Mouse (Mus musculus) MEL (cell line): ENCODE measurements around the gene Fanci. TPM values are rescaled to one million over a fixed set of nuclear protein-coding genes. Genes with fewer than 3 reads are reported as not detected.

Source experiments
- DNase-seq: peaks from one replicate; pipeline ENCODE4 v3.0.0; 2011; ENCODE audit warnings: low read depth, low spot score
- H3K27ac ChIP-seq: 2 replicates; pipeline ENCODE4 v1.5.1; 2012; ENCODE audit warnings: low read depth, mild to moderate bottlenecking, control low read depth, low read length, moderate library complexity; ENCODE audit not compliant: control insufficient read depth
- H3K27me3 ChIP-seq, 2 experiments: fragments of 150-350 bp in 1 of 2; sonication (generic) in 1 of 2; 2 replicates each; pipeline ENCODE4 v1.6.1; 2012; ENCODE audit warnings: low read length in 2 of 2, mild to moderate bottlenecking in 2 of 2, improper control_type of control experiment in 1 of 2, moderate library complexity in 1 of 2; ENCODE audit not compliant: insufficient read depth in 2 of 2, control insufficient read depth in 1 of 2
- H3K36me3 ChIP-seq, 2 experiments: 2 replicates each; pipeline ENCODE4 v1.6.1; 2012 to 2014; ENCODE audit warnings: low read length in 2 of 2, improper control_type of control experiment in 1 of 2, inconsistent platforms in 1 of 2, mild to moderate bottlenecking in 1 of 2; ENCODE audit not compliant: insufficient read depth in 2 of 2, control insufficient read depth in 1 of 2
- H3K4me1 ChIP-seq, 2 experiments: fragments of 150-350 bp in 1 of 2; sonication (generic) in 1 of 2; 2 replicates each; pipeline ENCODE4 v1.6.1; 2012; ENCODE audit warnings: low read length in 2 of 2, improper control_type of control experiment in 1 of 2, mild to moderate bottlenecking in 1 of 2; ENCODE audit not compliant: insufficient read depth in 2 of 2, control insufficient read depth in 1 of 2
- H3K4me3 ChIP-seq, 2 experiments: fragments of 150-350 bp in 1 of 2; sonication (generic) in 1 of 2; 2 replicates each; pipeline ENCODE4 v1.5.1; 2012; ENCODE audit warnings: low read depth in 2 of 2, low read length in 2 of 2, mild to moderate bottlenecking in 2 of 2, moderate library complexity in 2 of 2, control low read depth in 1 of 2, improper control_type of control experiment in 1 of 2; ENCODE audit not compliant: control insufficient read depth in 1 of 2, insufficient read depth in 1 of 2
- H3K79me2 ChIP-seq: 2 replicates; pipeline ENCODE4 v1.6.1; 2012; ENCODE audit warnings: mild to moderate bottlenecking, low read length, moderate library complexity; ENCODE audit not compliant: control insufficient read depth, poor library complexity, insufficient read depth
- H3K9ac ChIP-seq: 2 replicates; pipeline ENCODE4 v1.6.1; 2012; ENCODE audit warnings: low read depth, mild to moderate bottlenecking, control low read depth, low read length, moderate library complexity; ENCODE audit not compliant: control insufficient read depth, poor library complexity, severe bottlenecking
- H3K9me3 ChIP-seq: fragments of 150-350 bp; sonication (generic); replicated peaks from 2 replicates; pipeline ENCODE4 v1.6.1; 2012; ENCODE audit warnings: mild to moderate bottlenecking, low read length, improper control_type of control experiment, moderate library complexity; ENCODE audit not compliant: insufficient read depth
- BHLHE40 ChIP-seq: IDR thresholded peaks from 2 replicates; pipeline ENCODE4 v1.6.1; 2012; ENCODE audit warnings: low read depth, mild to moderate bottlenecking, inconsistent platforms, low read length, improper control_type of control experiment, borderline replicate concordance
- CHD1 ChIP-seq: IDR thresholded peaks from 2 replicates; pipeline ENCODE4 v1.6.1; 2012; ENCODE audit warnings: low read depth, mild to moderate bottlenecking, inconsistent platforms, low read length, improper control_type of control experiment
- CHD2 ChIP-seq: IDR thresholded peaks from 2 replicates; pipeline ENCODE4 v1.6.1; 2011; ENCODE audit warnings: low read length, improper control_type of control experiment
- CTCF ChIP-seq, 3 experiments: IDR thresholded peaks in 2 of 3; conservative IDR thresholded peaks in 1 of 3; 2 replicates each; pipeline ENCODE4 v1.5.1; 2011 to 2012; ENCODE audit warnings: low read length in 3 of 3, low read depth in 2 of 3, mild to moderate bottlenecking in 2 of 3, improper control_type of control experiment in 1 of 3, inconsistent platforms in 1 of 3, mixed read lengths in 1 of 3, moderate library complexity in 1 of 3; ENCODE audit not compliant: control insufficient read depth in 1 of 3, insufficient read depth in 1 of 3, poor library complexity in 1 of 3, severe bottlenecking in 1 of 3
- ELF1 ChIP-seq: IDR thresholded peaks from 2 replicates; pipeline ENCODE4 v1.6.1; 2014; ENCODE audit warnings: low read depth, mild to moderate bottlenecking, inconsistent platforms, low read length, improper control_type of control experiment, moderate library complexity
- EP300 ChIP-seq, 2 experiments: IDR thresholded peaks; 2 replicates each; pipeline ENCODE4 v1.6.1; 2011; ENCODE audit warnings: improper control_type of control experiment in 2 of 2, low read length in 2 of 2, low read depth in 1 of 2, mild to moderate bottlenecking in 1 of 2
- ETS1 ChIP-seq: IDR thresholded peaks from 2 replicates; pipeline ENCODE4 v1.6.1; 2012; ENCODE audit warnings: low read depth, mild to moderate bottlenecking, inconsistent platforms, low read length, improper control_type of control experiment, moderate library complexity
- GABPA ChIP-seq: IDR thresholded peaks from 2 replicates; pipeline ENCODE4 v1.6.1; 2012; ENCODE audit warnings: low read depth, mild to moderate bottlenecking, inconsistent platforms, low read length, improper control_type of control experiment, moderate library complexity
- GATA1 ChIP-seq: IDR thresholded peaks from 2 replicates; pipeline ENCODE4 v1.6.1; 2011; ENCODE audit warnings: low read depth, low read length, improper control_type of control experiment
- HCFC1 ChIP-seq: IDR thresholded peaks from 2 replicates; pipeline ENCODE4 v1.6.1; 2012; ENCODE audit warnings: low read depth, mild to moderate bottlenecking, inconsistent platforms, low read length, improper control_type of control experiment, moderate library complexity
- JUND ChIP-seq: IDR thresholded peaks from 2 replicates; pipeline ENCODE4 v1.6.1; 2011; ENCODE audit warnings: low read depth, mild to moderate bottlenecking, improper control_type of control experiment, low read length
- KAT2A ChIP-seq: conservative IDR thresholded peaks from 2 replicates; pipeline ENCODE4 v1.6.1; 2012; ENCODE audit warnings: low read depth, low read length, improper control_type of control experiment, inconsistent platforms
- MAFK ChIP-seq: IDR thresholded peaks from 2 replicates; pipeline ENCODE4 v1.6.1; 2011; ENCODE audit warnings: low read depth, mild to moderate bottlenecking, low read length, improper control_type of control experiment, borderline replicate concordance
- MAX ChIP-seq: IDR thresholded peaks from 2 replicates; pipeline ENCODE4 v1.6.1; 2011; ENCODE audit warnings: low read length, improper control_type of control experiment
- MAZ ChIP-seq: IDR thresholded peaks from 2 replicates; pipeline ENCODE4 v1.6.1; 2012; ENCODE audit warnings: low read depth, mild to moderate bottlenecking, inconsistent platforms, low read length, improper control_type of control experiment
- MEF2A ChIP-seq: IDR thresholded peaks from 2 replicates; pipeline ENCODE4 v1.6.1; 2014; ENCODE audit warnings: low read depth, mild to moderate bottlenecking, inconsistent platforms, low read length, improper control_type of control experiment; ENCODE audit not compliant: poor library complexity, insufficient replicate concordance, severe bottlenecking; ENCODE audit errors: extremely low read depth
- MXI1 ChIP-seq: IDR thresholded peaks from 2 replicates; pipeline ENCODE4 v1.6.1; 2011; ENCODE audit warnings: mild to moderate bottlenecking, low read depth, low read length, improper control_type of control experiment
- MYB ChIP-seq: IDR thresholded peaks from 2 replicates; pipeline ENCODE4 v1.6.1; 2011; ENCODE audit warnings: mild to moderate bottlenecking, low read depth, low read length, improper control_type of control experiment
- MYC ChIP-seq: IDR thresholded peaks from 2 replicates; pipeline ENCODE4 v1.6.1; 2011; ENCODE audit warnings: low read depth, mild to moderate bottlenecking, low read length, improper control_type of control experiment, moderate library complexity
- NELFE ChIP-seq: IDR thresholded peaks from 2 replicates; pipeline ENCODE4 v1.6.1; 2011; ENCODE audit warnings: low read depth, low read length, improper control_type of control experiment
- NRF1 ChIP-seq: IDR thresholded peaks from 2 replicates; pipeline ENCODE4 v1.6.1; 2014; ENCODE audit warnings: low read depth, mild to moderate bottlenecking, inconsistent platforms, low read length, improper control_type of control experiment, moderate library complexity; ENCODE audit not compliant: poor library complexity, insufficient read depth, severe bottlenecking
- POLR2A ChIP-seq, 2 experiments: IDR thresholded peaks; 2 replicates each; pipeline ENCODE4 v1.6.1; 2011 to 2012; ENCODE audit warnings: low read length in 2 of 2, mild to moderate bottlenecking in 2 of 2, control low read depth in 1 of 2, improper control_type of control experiment in 1 of 2, low read depth in 1 of 2, moderate library complexity in 1 of 2; ENCODE audit not compliant: control insufficient read depth in 1 of 2, insufficient read depth in 1 of 2, poor library complexity in 1 of 2
- POLR2AphosphoS2 ChIP-seq: IDR thresholded peaks from 2 replicates; pipeline ENCODE4 v1.6.1; 2011; ENCODE audit warnings: low read length, improper control_type of control experiment
- POLR2AphosphoS5 ChIP-seq: IDR thresholded peaks from 2 replicates; pipeline ENCODE4 v1.6.1; 2012; ENCODE audit warnings: low read depth, borderline replicate concordance, mild to moderate bottlenecking, inconsistent platforms, low read length, moderate library complexity, mixed read lengths
- RCOR1 ChIP-seq: IDR thresholded peaks from 2 replicates; pipeline ENCODE4 v1.6.1; 2012; ENCODE audit warnings: low read depth, mild to moderate bottlenecking, inconsistent platforms, low read length, improper control_type of control experiment
- SIN3A ChIP-seq: IDR thresholded peaks from 2 replicates; pipeline ENCODE4 v1.6.1; 2012; ENCODE audit warnings: low read length, improper control_type of control experiment, inconsistent platforms
- SMC3 ChIP-seq: IDR thresholded peaks from 2 replicates; pipeline ENCODE4 v1.6.1; 2011; ENCODE audit warnings: low read depth, low read length, improper control_type of control experiment
- TAL1 ChIP-seq: IDR thresholded peaks from 2 replicates; pipeline ENCODE4 v1.6.1; 2012; ENCODE audit warnings: mild to moderate bottlenecking, inconsistent platforms, low read length, moderate library complexity, mixed read lengths
- TCF12 ChIP-seq: IDR thresholded peaks from 2 replicates; pipeline ENCODE4 v1.6.1; 2014; ENCODE audit warnings: low read depth, mild to moderate bottlenecking, inconsistent platforms, low read length, improper control_type of control experiment, moderate library complexity
- UBTF ChIP-seq: IDR thresholded peaks from 2 replicates; pipeline ENCODE4 v1.6.1; 2012; ENCODE audit warnings: low read depth, mild to moderate bottlenecking, inconsistent platforms, low read length, improper control_type of control experiment, moderate library complexity, borderline replicate concordance; ENCODE audit not compliant: insufficient read depth
- USF1 ChIP-seq: IDR thresholded peaks from 2 replicates; pipeline ENCODE4 v1.6.1; 2014; ENCODE audit warnings: low read depth, mild to moderate bottlenecking, inconsistent platforms, low read length, improper control_type of control experiment, moderate library complexity
- ZC3H11A ChIP-seq: IDR thresholded peaks from 2 replicates; pipeline ENCODE4 v1.6.1; 2012; ENCODE audit warnings: low read depth, mild to moderate bottlenecking, inconsistent platforms, low read length, improper control_type of control experiment
- ZKSCAN1 ChIP-seq: IDR thresholded peaks from 2 replicates; pipeline ENCODE4 v1.6.1; 2012; ENCODE audit warnings: low read depth, mild to moderate bottlenecking, inconsistent platforms, low read length, improper control_type of control experiment, moderate library complexity
- ZNF384 ChIP-seq: IDR thresholded peaks from 2 replicates; pipeline ENCODE4 v1.6.1; 2012; ENCODE audit warnings: low read depth, mild to moderate bottlenecking, inconsistent platforms, low read length, improper control_type of control experiment
- polyA plus RNA-seq, 2 experiments: library from polyadenylated mRNA; stranded (reverse) in 1 of 2; unstranded in 1 of 2; fragments of >175 nt in 1 of 2; fragments of >200 nt in 1 of 2; gene quantifications; 2 replicates each; pipeline versions ENCODE4 v1.2.1 to v1.2.4; 2012; ENCODE audit warnings: low replicate concordance in 2 of 2, low read depth in 1 of 2; ENCODE audit not compliant: insufficient read length in 2 of 2, insufficient read depth in 1 of 2, missing spikeins in 1 of 2
- total RNA-seq: library from RNA; depleted of rRNA; stranded (reverse); fragments of 300-350 nt; gene quantifications from 2 replicates; pipeline ENCODE4 v1.2.3, GENCODE M21; 2012; rRNA removed

Gene Fanci
- total RNA-seq, result 6.9 and 8.4 TPM in 2 replicates
- polyA plus RNA-seq, result 1 to 10 TPM in 1 of 2 experiments, not detected in 1; 9.0 TPM

- DNase-seq, result peak; percentile 97
- Histone ChIP-seq H3K27me3 (no peaks in the 10 kb centered on the region), H3K9ac (peak within 1 kb of the TSS; percentile 86), H3K4me1 (peaks cover 0 to 5% of the 10 kb centered on the region in 2 experiments; a peak in 2 of 4 replicates), H3K79me2 (peaks cover 3% of the 10 kb centered on the region; the same call in 1 of the 2 replicates), H3K27ac (peak within 1 kb of the TSS; percentile 79), H3K36me3 (peaks cover 0 to 8% of the 10 kb centered on the region in 2 experiments; a peak in 2 of 4 replicates), H3K9me3 (no peaks in the 10 kb centered on the region), H3K4me3 (peak within 1 kb of the TSS; percentile 60 to 86)
- peak; percentile 72 for TF ChIP-seq SIN3A
- TF ChIP-seq UBTF, result no peak
- TF ChIP-seq MAFK, result no peak
- TF ChIP-seq NRF1, result 0 out of 2 replicates have a peak, but pooled peaks have one; percentile 27
- TF ChIP-seq ZC3H11A, result no peak
- no peak for TF ChIP-seq GABPA
- TF ChIP-seq ELF1, result peak; percentile 88
- no peak for TF ChIP-seq ZKSCAN1
- TF ChIP-seq EP300 (IDR thresholded peaks at IDR 0.05; ENCODE audit: low read depth in 1 of 2, low read length in 2 of 2), result no peak
- TF ChIP-seq POLR2AphosphoS5, result no peak
- no peak for TF ChIP-seq CTCF (IDR thresholded peaks at IDR 0.05 in 2 of 3, conservative IDR thresholded peaks at IDR 0.05 in 1 of 3; ENCODE audit: control insufficient read depth in 1 of 3, insufficient read depth in 1 of 3, low read depth in 2 of 3, low read length in 3 of 3, poor library complexity in 1 of 3, severe bottlenecking in 1 of 3)
- no peak for TF ChIP-seq ZNF384
- no peak for TF ChIP-seq CHD2
- 0 out of 2 replicates have a peak, but pooled peaks have one; percentile 41 for TF ChIP-seq JUND
- no peak for TF ChIP-seq SMC3
- no peak for TF ChIP-seq USF1
- no peak for TF ChIP-seq MAZ
- peak; percentile 82 for TF ChIP-seq HCFC1
- no peak for TF ChIP-seq MYB
- peak; percentile 72 for TF ChIP-seq MXI1
- peak; percentile 73 for TF ChIP-seq NELFE
- peak; percentile 74 to 84 for TF ChIP-seq POLR2A (IDR thresholded peaks at IDR 0.05; ENCODE audit: control insufficient read depth in 1 of 2, insufficient read depth in 1 of 2, low read depth in 1 of 2, low read length in 2 of 2, poor library complexity in 1 of 2)
- peak; percentile 62; the same call in 1 of the 2 replicates for TF ChIP-seq POLR2AphosphoS2
- TF ChIP-seq TAL1, result no peak
- peak; percentile 79; the same call in 1 of the 2 replicates for TF ChIP-seq MAX
- no peak for TF ChIP-seq MEF2A
- 0 out of 2 replicates have a peak, but pooled peaks have one; percentile 5 for TF ChIP-seq ETS1
- 0 out of 2 replicates have a peak, but pooled peaks have one; percentile 24 for TF ChIP-seq TCF12
- TF ChIP-seq BHLHE40, result 0 out of 2 replicates have a peak, but pooled peaks have one; percentile 24
- TF ChIP-seq CHD1, result peak; percentile 99
- no peak for TF ChIP-seq KAT2A
- no peak for TF ChIP-seq GATA1
- peak; percentile 61; the same call in 1 of the 2 replicates for TF ChIP-seq MYC
- TF ChIP-seq RCOR1, result no peak
Observed at GRCm38 (mm10) chr7:79391883-79392649, at the start of gene Fanci. Gene Fanci, plus strand, starts transcription at chr7:79391929.
